Mouse (Mus musculus) heart, embryonic 10.5 days (tissue): Measurements from ENCODE around the gene Helz2. TPM values are rescaled to one million over a fixed set of nuclear protein-coding genes. Genes with fewer than 3 reads are reported as not detected.

Source experiments
- DNase-seq: peaks from one replicate; pipeline ENCODE4 v3.0.0-alpha.2; 2017; ENCODE audit warnings: low spot score
- H3K27ac ChIP-seq: fragments of 300-500 bp; sonication (generic); 2 replicates; pipeline ENCODE4 v1.5.1; 2016; ENCODE audit warnings: mild to moderate bottlenecking
- H3K27me3 ChIP-seq: fragments of 300-500 bp; sonication (generic); 2 replicates; pipeline ENCODE4 v1.6.1; 2016; ENCODE audit warnings: mild to moderate bottlenecking; ENCODE audit not compliant: poor library complexity, insufficient read depth, severe bottlenecking
- H3K36me3 ChIP-seq: fragments of 300-500 bp; sonication (generic); 2 replicates; pipeline ENCODE4 v1.6.1; 2016; ENCODE audit warnings: mild to moderate bottlenecking, moderate library complexity
- H3K4me1 ChIP-seq: fragments of 300-500 bp; sonication (generic); 2 replicates; pipeline ENCODE4 v1.6.1; 2016; ENCODE audit warnings: mild to moderate bottlenecking
- H3K4me3 ChIP-seq: fragments of 300-500 bp; sonication (generic); 2 replicates; pipeline ENCODE4 v1.5.1; 2016; ENCODE audit warnings: mild to moderate bottlenecking, moderate library complexity
- H3K9me3 ChIP-seq: fragments of 300-500 bp; sonication (generic); 2 replicates; pipeline ENCODE4 v1.6.1; 2016; ENCODE audit warnings: mild to moderate bottlenecking, moderate library complexity
- WGBS: fragments of 180-500 bp; shearing (Covaris S2); methylation state at CpG from one replicate; pipeline ENCODE4 v1.1.7; 2016; 5-methylcytosine and 5-hydroxymethylcytosine counted together
- polyA plus RNA-seq: library from polyadenylated mRNA; unstranded; fragments of >200 nt; fragmentation: Nextera tagmentation; extraction: Ambion mirVana; gene quantifications from 2 replicates; pipeline ENCODE4 v1.2.1, GENCODE M21; 2016

Helz2 gene
- polyA plus RNA-seq, 1 experiment from 2014 or later, result 1.1 TPM

DNA sequence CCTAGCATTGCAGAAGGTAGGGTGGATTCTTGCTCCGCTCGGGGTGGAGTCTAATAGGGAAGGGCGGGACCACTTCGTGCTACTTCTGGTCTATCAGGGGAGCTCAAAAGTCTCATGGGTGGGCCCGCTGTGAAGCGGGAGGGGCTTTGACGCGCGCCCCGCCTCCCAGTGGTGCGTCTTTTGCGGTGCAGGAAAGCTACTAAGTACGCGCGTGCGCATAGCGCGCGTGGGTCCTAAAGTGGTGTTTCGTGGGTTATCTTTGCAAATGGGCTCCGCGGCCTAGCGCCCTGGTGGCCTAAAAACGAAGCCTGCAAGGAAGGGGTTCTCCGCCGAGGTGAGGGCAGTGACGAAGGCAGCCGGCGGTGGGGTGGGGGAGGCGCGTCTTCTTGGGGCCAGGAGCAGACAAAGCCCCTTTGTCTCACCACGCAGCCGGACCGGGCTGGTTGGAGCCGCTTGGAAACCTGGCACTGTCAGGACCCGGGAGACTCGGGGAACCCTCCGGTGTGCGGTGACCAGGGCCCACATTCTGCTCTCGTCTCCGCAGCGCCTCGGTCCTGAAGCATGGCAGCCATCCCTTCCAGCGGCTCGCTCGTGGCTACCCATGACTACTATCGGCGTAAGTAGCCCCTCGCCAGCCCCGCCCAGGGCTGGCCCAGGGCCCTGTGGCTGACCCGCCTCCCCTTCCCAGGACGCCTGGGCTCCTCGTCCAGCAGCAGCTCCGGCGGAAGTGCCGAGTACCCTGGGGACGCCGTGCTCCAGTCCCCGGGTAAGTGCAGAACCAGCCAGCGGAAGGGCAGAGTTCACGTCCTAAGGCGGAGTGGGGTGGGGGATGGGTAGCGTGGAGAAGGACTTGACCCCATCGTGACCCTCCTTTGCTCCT, 54.5 kb downstream of the Helz2 start, which contains the start of gene Ppdpf:
Gene Ppdpf, plus strand, starts transcription at position 127 of the 880 bp plus-strand sequence.
- Histone ChIP-seq H3K9me3 (no peaks in the 10 kb centered on the region), H3K4me1 (peaks cover 12% of the 10 kb centered on the region), H3K36me3 (peaks cover 10% of the 10 kb centered on the region), H3K27me3 (0 out of 2 replicates have a peak, but pooled peaks cover 4% of the 10 kb centered on the region), H3K4me3 (peak within 1 kb of the TSS; percentile 81), H3K27ac (peak within 1 kb of the TSS; percentile 98)
- under 1% methylated on average over 64 of the region's 64 CpGs for WGBS
- peak; percentile 96 for DNase-seq

DNA sequence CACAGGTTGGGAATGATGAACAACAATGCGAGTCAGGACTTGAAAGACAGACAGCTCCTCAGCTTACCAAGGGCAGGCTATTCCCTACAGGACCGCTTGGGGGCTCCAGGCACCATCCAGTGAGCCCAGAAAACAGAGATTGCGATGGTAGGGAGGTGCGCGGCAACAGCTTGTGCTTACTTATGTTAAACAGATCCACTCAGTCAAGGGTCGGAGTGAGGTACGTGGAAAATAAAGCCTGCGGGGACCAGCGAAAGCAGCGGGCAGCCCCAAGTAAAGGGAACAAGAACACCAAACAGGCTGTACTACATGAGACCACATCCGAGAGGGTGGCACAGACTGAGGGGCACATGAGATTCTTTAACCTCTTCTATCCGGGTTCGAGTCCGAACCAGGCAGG, 55.2 kb downstream of the Helz2 start:
- DNase-seq, result peak; percentile 96
- Histone ChIP-seq H3K4me3 (peak overlapping the region; percentile 81), H3K27me3 (0 out of 2 replicates have a peak, but pooled peaks cover 4% of the 10 kb centered on the region), H3K4me1 (peaks cover 12% of the 10 kb centered on the region), H3K9me3 (no peaks in the 10 kb centered on the region), H3K36me3 (peaks cover 10% of the 10 kb centered on the region), H3K27ac (peak overlapping the region; percentile 98)
- WGBS, result under 1% methylated on average over 14 of the region's 14 CpGs

DNA sequence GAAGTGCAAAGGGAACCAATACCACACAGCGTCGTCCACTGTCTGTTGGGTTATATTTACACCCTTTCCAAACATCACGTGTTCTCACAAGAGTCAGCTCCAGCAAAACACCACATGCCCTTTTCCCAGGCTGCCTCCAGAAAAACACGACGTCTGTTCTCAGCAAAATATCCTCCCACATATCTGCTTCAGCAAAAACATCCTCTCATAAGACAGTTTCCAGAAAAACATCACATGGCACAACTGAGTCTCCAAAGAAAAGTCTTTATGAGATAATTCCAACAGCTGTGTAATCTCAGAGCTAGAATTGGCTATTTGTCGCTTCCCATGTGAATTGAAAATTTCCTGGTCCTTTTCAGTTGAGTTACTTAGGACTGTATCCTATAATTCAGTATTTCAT, 60.9 kb downstream of the Helz2 start:
- 67% methylated on average over 6 of the region's 6 CpGs for WGBS
- Histone ChIP-seq H3K9me3 (no peaks in the 10 kb centered on the region), H3K27me3 (0 out of 2 replicates have a peak, but pooled peaks cover 4% of the 10 kb centered on the region), H3K36me3 (no peaks in the 10 kb centered on the region), H3K4me1 (no peaks in the 10 kb centered on the region), H3K27ac (no peak overlapping the region), H3K4me3 (no peak overlapping the region)
- no peak for DNase-seq

DNA sequence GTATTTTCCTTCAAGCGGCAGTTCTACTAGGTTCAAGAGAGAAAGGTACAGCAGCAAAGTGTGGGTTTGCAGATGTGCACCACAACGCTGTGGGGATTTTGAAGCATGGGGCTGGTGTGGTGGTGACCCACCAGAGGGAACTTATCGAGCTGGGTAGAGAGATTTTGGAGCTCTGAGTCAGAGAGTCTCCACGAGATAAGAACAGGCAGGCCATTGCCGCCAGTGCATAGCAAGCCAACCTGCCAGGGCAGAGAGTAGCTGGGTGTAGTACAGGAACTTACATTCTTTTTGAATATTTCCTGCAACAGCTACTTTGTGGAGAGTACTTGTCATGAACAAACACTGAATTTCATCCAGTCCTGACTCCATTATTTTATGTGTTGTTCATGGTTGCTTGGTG, 63.4 kb downstream of the Helz2 start:
- H3K9me3 ChIP-seq, result no peaks in the 10 kb centered on the region
- 59% methylated on average over 5 of the region's 5 CpGs for WGBS
- no peak for DNase-seq
- H3K27me3 ChIP-seq, result no peaks in the 10 kb centered on the region
- H3K27ac ChIP-seq, result no peak overlapping the region
- H3K36me3 ChIP-seq, result no peaks in the 10 kb centered on the region
- no peaks in the 10 kb centered on the region for H3K4me1 ChIP-seq
- H3K4me3 ChIP-seq, result no peak overlapping the region

DNA sequence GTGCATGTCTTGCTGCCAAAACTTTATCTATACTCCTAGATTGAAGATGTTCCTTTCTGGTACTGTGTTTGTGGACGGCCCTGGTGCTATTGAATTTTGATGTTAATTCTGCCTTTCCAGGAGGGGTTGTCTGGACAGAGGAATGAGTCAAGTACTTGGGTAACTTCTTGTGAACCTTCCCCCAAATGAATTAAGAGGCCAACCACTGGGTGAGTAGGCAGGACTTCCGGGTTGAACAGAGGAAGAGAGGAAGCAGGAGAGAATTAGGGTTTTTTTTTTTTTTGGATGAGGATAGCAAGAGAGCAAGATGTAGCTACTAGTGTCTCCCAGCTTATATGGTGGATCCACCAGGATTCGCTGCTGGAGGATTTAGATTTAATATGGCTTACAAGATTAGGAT, 63.8 kb downstream of the Helz2 start:
- H3K4me3 ChIP-seq, result no peak overlapping the region
- H3K27me3 ChIP-seq, result no peaks in the 10 kb centered on the region
- no peak overlapping the region for H3K27ac ChIP-seq
- H3K4me1 ChIP-seq, result no peaks in the 10 kb centered on the region
- WGBS, result 74% methylated on average over 3 of the region's 3 CpGs
- no peaks in the 10 kb centered on the region for H3K9me3 ChIP-seq
- no peak for DNase-seq
- no peaks in the 10 kb centered on the region for H3K36me3 ChIP-seq

Other genes with a start within 250 kb of the Helz2 start
- 0.17 and 1.3 TPM in 2 replicates for gene Chrna4, start 198.5 kb downstream of the Helz2 start, polyA plus RNA-seq
- gene Kcnq2, start 106.7 kb downstream of the Helz2 start, polyA plus RNA-seq, result 0.07 and 0.50 TPM in 2 replicates
- 0.95 and 2.6 TPM in 2 replicates for gene Eef1a2, start 85.0 kb downstream of the Helz2 start, polyA plus RNA-seq
- gene Ppdpf, start 54.8 kb downstream of the Helz2 start, polyA plus RNA-seq, result 172 and 240 TPM in 2 replicates
- gene Ptk6, start 39.2 kb downstream of the Helz2 start, polyA plus RNA-seq, result not detected in 2 replicates
- 0.11 and 0.79 TPM in 2 replicates for gene Srms, start 28.8 kb downstream of the Helz2 start, polyA plus RNA-seq
- gene Fndc11, start 22.0 kb downstream of the Helz2 start, polyA plus RNA-seq, result not detected in 2 replicates
- gene Gmeb2, start 46.0 kb upstream of the Helz2 start, polyA plus RNA-seq, result 13.1 and 13.2 TPM in 2 replicates
- 0.37 and 1.0 TPM in 2 replicates for gene Stmn3, start 72.5 kb upstream of the Helz2 start, polyA plus RNA-seq
- gene Rtel1, start 77.7 kb upstream of the Helz2 start, polyA plus RNA-seq, result 46.0 and 50.6 TPM in 2 replicates
- gene Zgpat, start 122.9 kb upstream of the Helz2 start, polyA plus RNA-seq, result 36.9 and 38.0 TPM in 2 replicates
- 64.1 and 65.6 TPM in 2 replicates for gene Arfrp1, start 123.4 kb upstream of the Helz2 start, polyA plus RNA-seq
- 16.5 and 20.5 TPM in 2 replicates for gene Lime1, start 138.1 kb upstream of the Helz2 start, polyA plus RNA-seq
- 16.5 and 18.5 TPM in 2 replicates for gene Zbtb46, start 217.4 kb upstream of the Helz2 start, polyA plus RNA-seq